ENCODE assay signal across 17 mouse cellular contexts in the genomic region with DNA sequence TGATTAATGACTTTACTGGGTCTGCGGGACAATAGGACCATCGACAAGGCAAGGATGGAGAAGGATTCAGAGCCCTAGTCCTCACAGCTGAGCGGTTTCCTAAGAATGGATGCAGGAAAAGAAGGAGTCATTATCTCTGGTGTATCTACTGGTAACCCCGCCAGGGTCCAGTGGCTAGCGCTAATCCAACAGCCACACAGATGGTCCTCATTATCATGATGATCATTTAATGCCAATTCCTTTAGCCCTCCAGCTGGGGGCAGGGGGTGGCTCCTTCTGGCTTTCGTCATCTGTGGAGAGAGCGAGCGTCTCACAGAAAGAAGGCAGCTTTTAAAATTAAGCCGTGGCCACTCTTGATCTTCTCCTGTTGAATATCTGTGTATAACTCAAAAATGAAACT. TPM values are rescaled to one million over a fixed set of nuclear protein-coding genes. Genes with fewer than 3 reads are reported as not detected.
DNase-seq lines count a peak whose midpoint lies in the region; ATAC-seq and TF ChIP-seq lines count a peak whose summit lies in the region.
"Had no signal": no experiment of that assay in that cellular context is flagged by ENCODE, and none has a peak within 500 bp of the region (broad histone marks: within the 10 kb centered on the region; RNA-seq: fewer than 3 reads in every experiment).

No protein-coding gene starts in this region.

- no peak overlapping the region for H3K4me2 ChIP-seq in forebrain, embryonic 14.5 days (ENCODE audit: low read length)
- no peak overlapping the region for H3K4me2 ChIP-seq in forebrain, postnatal 0 days (ENCODE audit: low read depth)
- no peak overlapping the region for H3K4me2 ChIP-seq in kidney, embryonic 14.5 days (replicated peaks; ENCODE audit: low read depth, low read length)

- H3K27ac ChIP-seq in forebrain, embryonic 14.5 days (ENCODE audit: low read depth, low read length): no peak overlapping the region
- H3K27ac ChIP-seq in forebrain, postnatal 0 days (ENCODE audit: low read depth, low read length): no peak overlapping the region
- no peak overlapping the region for H3K27ac ChIP-seq in limb, embryonic 10.5 days
- no peak overlapping the region for H3K27ac ChIP-seq in kidney, embryonic 14.5 days (ENCODE audit: low read depth, low read length)
- H3K27ac ChIP-seq: heart, embryonic 10.5 days; kidney, postnatal 0 days; macrophage had no signal

- 0 out of 2 replicates have a peak, but pooled peaks cover 2% of the 10 kb centered on the region for H3K27me3 ChIP-seq in forebrain, embryonic 14.5 days (replicated peaks; ENCODE audit: control insufficient read depth, insufficient read depth, low read length)
- H3K27me3 ChIP-seq in forebrain, postnatal 0 days (ENCODE audit: insufficient read depth, low read length): no peaks in the 10 kb centered on the region; the same call in 1 of the 2 replicates
- H3K27me3 ChIP-seq in limb, embryonic 10.5 days (ENCODE audit: low read depth, poor library complexity, severe bottlenecking): peaks cover 30% of the 10 kb centered on the region
- H3K27me3 ChIP-seq in kidney, embryonic 14.5 days (ENCODE audit: control insufficient read depth, insufficient read depth, low read length): peaks cover 13% of the 10 kb centered on the region

- peaks cover 2% of the 10 kb centered on the region; the same call in 1 of the 2 replicates for H3K4me1 ChIP-seq in forebrain, embryonic 14.5 days (ENCODE audit: control insufficient read depth, insufficient read depth, low read length)
- H3K4me1 ChIP-seq in forebrain, postnatal 0 days (ENCODE audit: insufficient read depth): no peaks in the 10 kb centered on the region
- H3K4me1 ChIP-seq in limb, embryonic 10.5 days: peaks cover 20% of the 10 kb centered on the region
- peaks cover 5% of the 10 kb centered on the region; the same call in 1 of the 2 replicates for H3K4me1 ChIP-seq in kidney, embryonic 14.5 days (ENCODE audit: control insufficient read depth, insufficient read depth, low read length)

- no peaks in the 10 kb centered on the region for H3K9me3 ChIP-seq in forebrain, embryonic 14.5 days (replicated peaks; ENCODE audit: control insufficient read depth, low read length)
- no peaks in the 10 kb centered on the region for H3K9me3 ChIP-seq in forebrain, postnatal 0 days (ENCODE audit: low read length)
- H3K9me3 ChIP-seq in limb, embryonic 10.5 days (replicated peaks): no peaks in the 10 kb centered on the region
- H3K9me3 ChIP-seq in kidney, embryonic 14.5 days (ENCODE audit: control insufficient read depth, low read length): no peaks in the 10 kb centered on the region
- H3K9me3 ChIP-seq: heart, embryonic 10.5 days had no signal

- no peak overlapping the region for H3K9ac ChIP-seq in forebrain, embryonic 14.5 days (ENCODE audit: low read length)
- no peak overlapping the region for H3K9ac ChIP-seq in forebrain, postnatal 0 days
- no peak overlapping the region for H3K9ac ChIP-seq in kidney, embryonic 14.5 days (ENCODE audit: low read depth, low read length)

- H3K36me3 ChIP-seq in forebrain, embryonic 14.5 days (ENCODE audit: control insufficient read depth, insufficient read depth, low read length): no peaks in the 10 kb centered on the region
- no peaks in the 10 kb centered on the region for H3K36me3 ChIP-seq in forebrain, postnatal 0 days (ENCODE audit: insufficient read depth)
- no peaks in the 10 kb centered on the region for H3K36me3 ChIP-seq in limb, embryonic 10.5 days
- no peaks in the 10 kb centered on the region for H3K36me3 ChIP-seq in kidney, embryonic 14.5 days (ENCODE audit: control insufficient read depth, insufficient read depth, low read length)
- H3K36me3 ChIP-seq: heart, embryonic 10.5 days had no signal

- no peak for TF ChIP-seq CTCF in forebrain, postnatal 0 days (IDR thresholded peaks at IDR 0.05; ENCODE audit: low read depth)

- WGBS in forebrain, embryonic 14.5 days: 39% methylated on average over 9 of the region's 9 CpGs
- WGBS in forebrain, postnatal 0 days: 39% methylated on average over 9 of the region's 9 CpGs
- WGBS in limb, embryonic 10.5 days: 15% methylated on average over 9 of the region's 9 CpGs
- WGBS in kidney, embryonic 14.5 days: 52% methylated on average over 9 of the region's 9 CpGs

- peak; percentile 41 for DNase-seq in forebrain, embryonic 14.5 days (ENCODE audit: low spot score)
- DNase-seq in forebrain, postnatal 0 days: no peak
- DNase-seq in R1 (ENCODE audit: low read depth, low spot score): peak; percentile 1
- DNase-seq in embryo, embryonic 11 days: peak; percentile 74
- peak; percentile 42 for DNase-seq in limb, embryonic 10.5 days (ENCODE audit: low spot score)
- no peak for DNase-seq in gastrocnemius, postnatal 10 days
- no peak for DNase-seq in kidney, adult 9 months
- DNase-seq: adrenal gland, adult 8-10 months; gastrocnemius, postnatal 14 days; heart, postnatal 14 days; liver; lung, adult 2 months; right cerebral cortex, postnatal 14 days had no signal

- no peak overlapping the region for H3K4me3 ChIP-seq in forebrain, embryonic 14.5 days (ENCODE audit: low read depth, low read length)
- no peak overlapping the region for H3K4me3 ChIP-seq in forebrain, postnatal 0 days (ENCODE audit: low read depth, low read length)
- H3K4me3 ChIP-seq in limb, embryonic 10.5 days: no peak overlapping the region
- H3K4me3 ChIP-seq in kidney, embryonic 14.5 days (ENCODE audit: low read length): no peak overlapping the region
- H3K4me3 ChIP-seq: heart, embryonic 10.5 days had no signal

- ATAC-seq in forebrain, embryonic 14.5 days: no peak; the same call in 1 of the 2 replicates
- no peak for ATAC-seq in forebrain, postnatal 0 days
- ATAC-seq in kidney, embryonic 14.5 days (ENCODE audit: low FRiP score, low TSS enrichment): no peak

RNA-seq across cellular contexts. Expression of a gene that starts 4.5 kb away (rescaled TPM):
- polyA plus RNA-seq in forebrain, embryonic 14.5 days (2014; fragmentation: Nextera tagmentation; extraction: Ambion mirVana): 0.78 and 0.97 TPM in 2 replicates
- 4.3 and 6.1 TPM in 2 replicates for total RNA-seq in forebrain, postnatal 0 days (2014; rRNA removed)
- 0.40 and 1.2 TPM in 2 replicates for polyA plus RNA-seq in forebrain, postnatal 0 days (2015; fragmentation: Nextera tagmentation; extraction: Ambion mirVana)
- 0.34 and 0.76 TPM in 2 replicates for polyA plus RNA-seq in limb, embryonic 10.5 days (2016; fragmentation: Nextera tagmentation; extraction: Ambion mirVana)
- total RNA-seq in gastrocnemius, postnatal 10 days (2021): 10 to 100 TPM; 10.3 to 12.3 TPM
- polyA plus RNA-seq in kidney, embryonic 14.5 days (2014; fragmentation: Nextera tagmentation; extraction: Ambion mirVana): 0.59 and 1.3 TPM in 2 replicates

RNA-seq across cellular contexts. Expression of a gene that starts 46.4 kb away (rescaled TPM):
- polyA plus RNA-seq in forebrain, embryonic 14.5 days (2014; fragmentation: Nextera tagmentation; extraction: Ambion mirVana): 103 and 123 TPM in 2 replicates
- 48.4 and 50.2 TPM in 2 replicates for total RNA-seq in forebrain, postnatal 0 days (2014; rRNA removed)
- polyA plus RNA-seq in forebrain, postnatal 0 days (2015; fragmentation: Nextera tagmentation; extraction: Ambion mirVana): 68.5 and 85.3 TPM in 2 replicates
- 192 and 220 TPM in 2 replicates for polyA plus RNA-seq in limb, embryonic 10.5 days (2016; fragmentation: Nextera tagmentation; extraction: Ambion mirVana)
- 10 to 100 TPM; 14.3 to 14.9 TPM for total RNA-seq in gastrocnemius, postnatal 10 days (2021)
- polyA plus RNA-seq in kidney, embryonic 14.5 days (2014; fragmentation: Nextera tagmentation; extraction: Ambion mirVana): 166 and 226 TPM in 2 replicates

Comparison
In these comparisons a context has a peak if more than half of its experiments do, and no peak if none do; other contexts are left out.
1. DNase-seq: peak in forebrain, embryonic 14.5 days (single experiment), R1 (single experiment), embryo, embryonic 11 days (single experiment) and limb, embryonic 10.5 days (single experiment); none in forebrain, postnatal 0 days (single experiment), gastrocnemius, postnatal 10 days (single experiment) and kidney, adult 9 months (single experiment).